Mouse (Mus musculus) midbrain, embryonic 16.5 days (tissue): Measurements from ENCODE around the gene Raet1d. TPM values are rescaled to one million over a fixed set of nuclear protein-coding genes. Genes with fewer than 3 reads are reported as not detected.
"Not testable (repeated sequence)": the region's sequence is repeated elsewhere in the genome, so short reads cannot be mapped to it uniquely, and the experiment has no call there.

Experiments
- ATAC-seq: fragments of 200-750 bp; cut with Nextera tagmentation; 2 replicates; pipeline ENCODE4 v1.8.0; 2017; ENCODE audit warnings: moderate TSS enrichment
- H3K27ac ChIP-seq: fragments of 300-500 bp; sonication (generic); 2 replicates; pipeline ENCODE4 v1.5.1; 2014; ENCODE audit warnings: mild to moderate bottlenecking, low read length, mixed read lengths
- H3K27me3 ChIP-seq: fragments of 300-500 bp; sonication (generic); 2 replicates; pipeline ENCODE4 v1.6.1; 2014; ENCODE audit warnings: low read depth, low read length, mixed read lengths; ENCODE audit not compliant: control insufficient read depth, insufficient read depth
- H3K36me3 ChIP-seq: fragments of 300-500 bp; sonication (generic); 2 replicates; pipeline ENCODE4 v1.6.1; 2014; ENCODE audit warnings: mild to moderate bottlenecking, low read length, moderate library complexity, mixed read lengths; ENCODE audit not compliant: control insufficient read depth, insufficient read depth
- H3K4me1 ChIP-seq: fragments of 300-500 bp; sonication (generic); 2 replicates; pipeline ENCODE4 v1.6.1; 2014; ENCODE audit warnings: mild to moderate bottlenecking, low read length, mixed read lengths; ENCODE audit not compliant: control insufficient read depth, insufficient read depth
- H3K4me2 ChIP-seq: fragments of 300-500 bp; sonication (generic); 2 replicates; pipeline ENCODE4 v1.6.1; 2014; ENCODE audit warnings: mild to moderate bottlenecking, low read length, mixed read lengths
- H3K4me3 ChIP-seq: fragments of 300-500 bp; sonication (generic); 2 replicates; pipeline ENCODE4 v1.5.1; 2014; ENCODE audit warnings: low read depth, mild to moderate bottlenecking, low read length, moderate library complexity, mixed read lengths
- H3K9ac ChIP-seq: fragments of 300-500 bp; sonication (generic); 2 replicates; pipeline ENCODE4 v1.6.1; 2014; ENCODE audit warnings: low read depth, low read length, mixed read lengths
- H3K9me3 ChIP-seq: fragments of 300-500 bp; sonication (generic); replicated peaks from 2 replicates; pipeline ENCODE4 v1.6.1; 2014; ENCODE audit warnings: mild to moderate bottlenecking, low read length, mixed read lengths; ENCODE audit not compliant: control insufficient read depth, poor library complexity, severe bottlenecking
- WGBS: fragments of 180-500 bp; shearing (Covaris S2); extraction: QIAGEN DNeasy Blood & Tissue Kit; methylation state at CpG from one replicate; pipeline ENCODE4 v1.1.7; 2014; 5-methylcytosine and 5-hydroxymethylcytosine counted together
- polyA plus RNA-seq: library from polyadenylated mRNA; unstranded; fragments of >200 nt; fragmentation: Nextera tagmentation; extraction: Ambion mirVana; gene quantifications from 2 replicates; pipeline ENCODE4 v1.2.1, GENCODE M21; 2015

Gene Raet1d
- polyA plus RNA-seq, result 1.4 and 2.2 TPM in 2 replicates

DNA sequence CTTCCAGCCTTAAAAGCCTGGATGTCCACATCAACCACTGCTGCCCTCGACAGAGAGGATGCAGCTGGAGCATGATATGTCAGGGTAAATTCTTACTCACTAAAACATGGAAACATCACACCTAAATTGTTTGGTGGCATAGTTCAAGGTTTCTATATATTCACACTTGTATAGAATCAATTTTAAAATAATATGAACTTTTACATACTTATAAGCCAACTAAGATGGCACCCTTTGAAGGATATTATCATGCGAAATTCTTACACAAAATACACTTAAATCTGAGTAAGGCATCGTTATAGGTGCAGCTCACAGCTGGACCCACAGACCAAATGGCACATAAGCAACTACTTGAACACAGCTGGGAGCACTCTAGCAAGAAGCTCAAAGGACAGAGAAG is at the start of gene Raet1d:
Raet1d (plus strand) TSS at position 301 of the 400 bp plus-strand sequence.
- H3K4me2 ChIP-seq, H3K27me3 ChIP-seq, H3K4me3 ChIP-seq, ATAC-seq, H3K27ac ChIP-seq, H3K4me1 ChIP-seq, H3K36me3 ChIP-seq, H3K9me3 ChIP-seq, H3K9ac ChIP-seq: not testable (repeated sequence)
- 80% methylated on average over 3 of the region's 3 CpGs for WGBS

DNA sequence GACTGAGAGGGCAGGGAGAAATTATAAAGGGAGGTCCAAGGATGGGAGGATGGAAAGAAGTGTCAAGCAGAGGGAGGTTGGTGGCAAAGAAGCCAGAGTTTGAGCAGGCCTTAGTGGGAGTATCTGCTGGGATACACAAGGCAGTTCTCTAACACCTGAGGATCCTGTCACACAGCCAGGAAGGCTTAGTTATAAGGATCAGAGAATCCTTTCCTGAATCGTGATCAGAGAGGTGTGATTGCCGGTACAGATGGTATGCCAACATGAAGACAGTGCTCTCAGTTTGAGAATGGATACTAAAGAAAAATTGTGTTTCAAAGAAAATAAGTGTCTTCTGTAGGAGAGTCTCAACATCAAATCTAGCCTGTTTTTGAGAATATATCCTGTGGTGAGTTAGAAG is 37.5 kb upstream of the Raet1d start:
- Histone ChIP-seq H3K27me3 (no peaks in the 10 kb centered on the region), H3K9ac (no peak overlapping the region), H3K9me3 (no peaks in the 10 kb centered on the region), H3K4me1 (no peaks in the 10 kb centered on the region), H3K27ac (no peak overlapping the region), H3K36me3 (no peaks in the 10 kb centered on the region), H3K4me3 (no peak overlapping the region), H3K4me2 (no peak overlapping the region)
- WGBS, result 90% methylated on average over 2 of the region's 2 CpGs
- no peak for ATAC-seq

DNA sequence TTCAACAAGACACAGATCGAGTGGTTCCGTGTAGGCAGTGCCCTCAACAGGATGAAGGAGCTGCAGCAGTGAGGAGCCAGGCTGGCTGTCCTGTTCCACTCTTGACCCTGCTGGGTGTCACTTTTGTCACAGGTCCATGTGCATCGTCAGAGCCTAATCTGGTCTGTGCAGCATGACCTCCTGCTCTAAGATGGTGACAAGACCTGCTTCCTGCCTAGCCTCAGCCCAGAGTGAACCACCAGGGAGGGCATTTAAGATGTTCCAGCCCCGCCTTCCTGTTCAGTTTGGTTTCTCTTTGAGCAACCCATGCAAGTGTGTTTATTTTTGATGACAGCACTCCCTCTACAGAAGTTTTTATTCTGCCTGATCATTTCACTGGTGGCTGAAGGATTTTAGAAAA is 14.6 kb upstream of the Raet1d start:
- H3K4me3 ChIP-seq, H3K27ac ChIP-seq, ATAC-seq, H3K9ac ChIP-seq, H3K9me3 ChIP-seq, H3K4me1 ChIP-seq, H3K27me3 ChIP-seq, H3K36me3 ChIP-seq, H3K4me2 ChIP-seq: not testable (repeated sequence)
- 84% methylated on average over 4 of the region's 4 CpGs for WGBS

DNA sequence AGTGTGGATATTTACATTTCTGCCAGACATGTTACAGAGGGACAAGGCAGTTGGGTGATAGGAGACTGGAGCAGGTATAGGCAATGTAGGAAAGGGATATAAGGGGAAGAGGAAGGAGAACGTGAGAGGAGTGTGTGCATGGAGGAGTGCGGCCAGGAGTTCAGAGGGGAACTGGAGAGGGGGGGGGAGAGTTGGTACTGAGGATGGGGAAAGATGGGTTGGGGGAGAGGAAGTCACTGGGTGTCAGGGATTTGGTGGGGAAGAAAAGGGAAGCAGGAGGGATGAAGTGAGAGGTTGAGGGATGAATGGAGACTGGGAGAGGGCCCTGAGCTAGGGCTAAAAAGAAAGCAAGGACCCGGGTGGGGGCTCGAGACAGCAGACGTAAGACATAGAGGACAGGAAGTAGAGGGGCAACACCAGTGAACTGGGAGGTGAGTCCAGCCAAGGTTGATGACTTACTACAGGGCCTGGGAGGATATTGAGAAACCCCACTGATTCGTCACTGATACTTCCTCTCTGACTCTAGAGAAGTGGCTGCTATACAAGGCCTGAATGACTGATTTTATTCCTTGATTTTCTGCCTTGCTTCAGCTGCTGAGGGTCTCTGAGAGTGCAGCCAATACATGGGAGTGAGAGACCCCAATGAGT is 6.7 kb upstream of the Raet1d start:
- H3K27ac ChIP-seq, H3K4me3 ChIP-seq, H3K4me2 ChIP-seq, H3K9ac ChIP-seq, H3K9me3 ChIP-seq, ATAC-seq, H3K4me1 ChIP-seq, H3K36me3 ChIP-seq, H3K27me3 ChIP-seq: not testable (repeated sequence)
- 82% methylated on average over 6 of the region's 6 CpGs for WGBS

DNA sequence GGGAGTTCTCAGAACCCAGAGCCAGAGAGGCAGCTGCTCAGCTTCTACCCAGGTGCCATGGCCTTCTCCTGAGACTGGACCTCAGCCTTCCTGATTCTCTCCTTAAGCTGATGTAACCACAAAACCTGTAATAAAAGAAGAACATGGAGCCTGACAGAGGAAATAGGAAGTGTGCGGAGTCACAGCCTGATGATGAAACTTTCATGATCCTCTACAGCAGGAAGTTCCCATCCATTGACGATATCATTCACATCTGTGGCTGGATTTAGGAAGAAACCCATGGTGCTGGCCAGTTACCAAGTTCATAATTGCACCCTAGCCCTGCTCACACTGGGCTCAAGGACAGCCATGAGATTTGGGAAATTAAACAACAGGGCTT is 6.2 kb upstream of the Raet1d start:
- H3K4me1 ChIP-seq, H3K4me2 ChIP-seq, ATAC-seq, H3K9me3 ChIP-seq, H3K36me3 ChIP-seq, H3K27me3 ChIP-seq, H3K4me3 ChIP-seq, H3K27ac ChIP-seq, H3K9ac ChIP-seq: not testable (repeated sequence)
- 82% methylated on average over 2 of the region's 2 CpGs for WGBS

DNA sequence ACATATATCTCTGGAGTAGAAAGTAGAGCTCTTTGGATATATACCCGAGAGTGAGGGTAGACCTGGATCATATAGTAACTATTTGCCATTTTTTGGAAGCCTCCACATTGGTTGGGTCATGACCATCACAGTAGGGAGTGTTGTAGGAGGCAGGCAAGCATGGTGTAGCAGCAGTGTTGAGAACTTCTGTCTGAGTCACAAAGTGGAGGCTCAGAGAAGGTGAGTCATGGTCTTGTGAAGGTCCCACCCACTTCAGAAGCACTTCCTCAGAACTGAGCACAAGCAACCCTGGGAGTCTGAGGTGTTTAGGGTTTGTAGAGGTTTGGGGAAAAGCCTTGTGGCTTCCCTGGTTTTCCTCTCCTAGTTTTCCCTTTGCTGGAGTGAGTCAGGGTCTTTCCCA is 3.0 kb upstream of the Raet1d start:
- not testable (repeated sequence) for H3K27me3 ChIP-seq, ATAC-seq, H3K36me3 ChIP-seq, H3K4me1 ChIP-seq, H3K9me3 ChIP-seq, H3K4me3 ChIP-seq, H3K27ac ChIP-seq, H3K4me2 ChIP-seq, H3K9ac ChIP-seq
- WGBS, result 83% methylated on average over 1 of the region's 1 CpGs

DNA sequence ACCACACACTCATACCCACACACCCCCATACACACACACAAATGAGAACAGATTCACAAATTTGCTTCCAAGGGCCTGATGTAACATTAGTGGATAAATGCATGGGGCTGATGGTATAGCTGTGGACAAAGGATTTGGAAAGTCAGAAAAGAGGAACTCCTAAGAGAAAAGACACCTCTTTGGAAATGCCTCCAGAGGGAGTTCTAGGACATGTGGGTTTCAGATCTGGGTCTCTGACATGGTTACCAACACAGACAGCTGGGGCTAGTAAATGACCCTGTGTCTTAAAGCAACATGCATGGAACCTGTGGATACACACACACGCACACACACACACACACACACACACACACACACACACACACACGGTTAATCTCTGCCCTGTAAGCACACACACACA is 605 bp downstream of the Raet1d start:
- H3K36me3 ChIP-seq, H3K27me3 ChIP-seq, H3K4me1 ChIP-seq, H3K4me2 ChIP-seq, H3K9ac ChIP-seq, H3K4me3 ChIP-seq, H3K9me3 ChIP-seq, ATAC-seq, H3K27ac ChIP-seq: not testable (repeated sequence)
- 50% methylated on average over 2 of the region's 2 CpGs for WGBS

DNA sequence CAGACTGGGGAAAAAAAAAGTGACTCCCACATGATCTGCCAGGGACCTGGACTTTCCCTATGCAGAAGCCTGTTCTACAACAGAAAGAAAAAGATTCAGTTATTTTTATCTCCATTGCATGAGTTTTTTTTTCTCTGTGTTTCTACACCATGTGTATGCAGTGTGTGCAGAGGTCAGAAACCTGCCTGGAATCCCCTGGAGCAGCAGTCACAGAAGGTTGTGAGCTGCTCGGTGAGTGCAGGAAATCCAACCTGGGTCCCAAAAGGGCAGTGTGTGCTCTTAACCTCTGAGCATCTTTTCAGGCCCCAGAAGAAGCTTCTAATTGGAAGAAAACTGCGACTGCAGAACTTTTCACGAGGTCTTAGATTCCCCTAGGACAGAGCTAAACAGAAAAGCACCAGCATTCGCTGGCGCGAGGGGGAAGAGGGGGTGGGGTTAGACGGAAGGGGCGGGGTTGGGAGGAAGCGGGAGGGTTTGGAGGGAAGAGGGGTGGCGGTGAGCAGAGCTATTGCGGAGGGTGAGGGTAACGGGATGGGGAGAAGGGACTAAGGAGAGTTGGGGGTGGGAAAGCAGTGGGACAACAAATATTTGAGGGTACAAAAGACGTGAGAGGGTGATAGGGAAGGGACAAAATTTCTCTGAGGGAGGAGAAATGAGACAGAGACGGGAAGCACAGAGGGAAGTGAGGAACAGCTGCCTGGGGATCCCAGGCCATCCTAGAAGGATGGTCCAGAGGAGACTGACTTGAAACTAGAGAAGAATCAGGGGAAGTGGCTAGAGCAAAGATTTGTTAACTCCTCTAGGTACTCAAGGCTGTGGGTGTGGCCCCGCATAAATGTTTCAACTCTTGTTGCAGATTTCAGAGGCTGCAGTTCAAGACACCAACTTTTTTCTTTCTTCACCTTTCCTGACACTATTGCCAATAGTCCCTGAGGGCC is 1.3 kb downstream of the Raet1d start:
- not testable (repeated sequence) for H3K36me3 ChIP-seq, H3K9me3 ChIP-seq, H3K27me3 ChIP-seq, H3K4me1 ChIP-seq, H3K4me3 ChIP-seq, H3K27ac ChIP-seq, H3K9ac ChIP-seq
- peak overlapping the region; percentile 40; the same call in 1 of the 2 replicates for H3K4me2 ChIP-seq
- WGBS, result 1% methylated on average over 6 of the region's 15 CpGs
- peak; percentile 79 for ATAC-seq

DNA sequence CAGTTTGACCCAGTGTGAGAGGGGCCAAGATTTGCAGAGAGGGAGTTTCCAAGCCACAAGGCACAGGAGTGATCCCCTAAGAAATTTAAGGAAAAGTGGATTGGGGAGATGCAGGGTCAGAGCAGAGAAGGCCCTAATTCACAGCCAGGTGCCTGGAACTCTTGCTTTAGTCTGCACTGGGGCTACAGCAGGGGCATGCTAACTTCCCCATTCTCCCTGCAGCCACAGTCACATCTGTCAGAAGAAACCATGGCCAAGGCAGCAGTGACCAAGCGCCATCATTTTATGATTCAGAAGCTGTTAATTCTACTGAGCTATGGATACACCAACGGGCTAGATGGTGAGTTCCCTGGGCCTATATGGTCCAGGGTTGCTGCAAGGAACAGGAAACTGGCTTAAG is 2.1 kb downstream of the Raet1d start:
- not testable (repeated sequence) for H3K27me3 ChIP-seq, H3K27ac ChIP-seq, H3K4me2 ChIP-seq, H3K9ac ChIP-seq, H3K9me3 ChIP-seq, H3K36me3 ChIP-seq, ATAC-seq, H3K4me3 ChIP-seq, H3K4me1 ChIP-seq
- WGBS, result 89% methylated on average over 1 of the region's 2 CpGs
